Mouse (Mus musculus): ENCODE measurements at regions not wholly inside any gene's neighbourhood (a gene's known extent, or its start where the extent isn't known, plus 50 kb on each side); places are given as distances from the start of the nearest gene placed in this dataset.
A peak's percentile ranks its signal among the peaks of the same experiment; 100 is the strongest.
"Not testable (repeated sequence)": the region's sequence is repeated elsewhere in the genome, so short reads cannot be mapped to it uniquely, and the experiment has no call there.

DNA sequence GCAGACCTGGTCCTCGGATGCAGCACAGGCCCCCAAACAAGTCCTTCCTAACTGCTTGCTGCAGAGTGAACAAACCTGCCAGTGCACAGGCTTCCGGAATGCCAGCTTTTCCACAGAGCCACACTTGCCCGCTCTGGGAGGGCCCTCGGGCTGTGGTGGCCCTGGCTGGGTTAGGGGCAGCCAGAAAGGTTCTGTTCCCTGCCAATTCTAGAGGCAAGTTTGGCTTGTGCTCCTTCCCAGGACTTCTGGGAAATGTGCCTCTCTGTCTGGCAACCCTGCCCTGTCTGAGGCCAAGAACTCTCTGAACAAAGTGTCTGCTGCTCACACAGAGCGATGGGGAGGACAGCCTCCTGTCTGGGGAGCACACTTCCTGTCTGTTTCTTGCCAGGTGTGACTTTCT lies 66.4 kb downstream of the Xrcc2 start:
- DNase-seq: no peak

DNA sequence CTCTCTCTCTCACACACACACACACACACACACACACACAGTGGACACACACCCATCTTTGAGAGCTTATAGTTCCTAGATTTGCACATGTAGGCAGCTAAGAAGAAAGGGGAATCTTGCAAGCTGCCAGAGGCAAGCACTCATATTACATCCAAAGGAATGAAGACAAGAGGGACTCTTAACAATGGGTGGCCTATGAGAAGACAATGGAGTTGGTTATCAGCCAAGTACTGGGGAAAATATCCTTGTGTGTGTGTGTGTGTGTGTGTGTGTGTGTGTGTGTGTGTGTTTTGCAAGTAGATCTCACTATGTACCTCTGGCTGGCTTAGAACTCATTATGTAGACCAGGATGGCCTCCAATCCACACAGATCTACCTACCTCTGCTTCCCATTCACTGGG lies 67.5 kb downstream of the Xrcc2 start:
- no peak for DNase-seq

DNA sequence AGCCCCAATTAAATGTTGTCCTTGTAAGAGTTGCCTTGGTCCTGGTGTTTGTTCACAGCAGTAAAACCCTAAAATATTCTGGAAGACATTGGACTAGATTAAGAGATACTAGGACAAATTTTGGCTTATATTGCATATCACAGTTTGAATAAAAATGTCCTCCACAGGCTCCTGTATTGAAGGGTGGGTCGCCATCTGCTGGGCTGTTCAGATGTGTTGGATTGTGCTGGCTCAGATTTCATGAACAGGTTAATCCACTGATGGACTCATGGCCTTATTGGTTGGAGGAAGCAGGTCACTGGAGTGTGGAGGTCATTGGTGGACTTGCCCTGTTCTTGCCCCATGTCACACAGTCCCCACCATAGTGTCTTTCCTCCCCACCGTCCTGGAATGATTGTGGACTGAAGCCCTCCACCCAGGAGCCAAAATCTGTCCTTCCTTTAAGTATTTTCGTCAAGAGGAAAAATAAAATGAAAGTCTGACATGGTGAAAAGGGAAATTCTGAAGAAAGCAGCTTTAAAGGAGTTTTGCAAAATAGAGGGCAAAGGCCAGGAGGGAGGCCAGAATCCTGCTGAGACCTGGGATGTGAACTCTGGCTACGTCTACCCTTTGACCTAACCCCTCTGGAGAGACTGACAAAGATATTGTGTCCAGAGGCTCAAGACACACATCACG lies 72.6 kb downstream of the Xrcc2 start:
- no peak for DNase-seq

DNA sequence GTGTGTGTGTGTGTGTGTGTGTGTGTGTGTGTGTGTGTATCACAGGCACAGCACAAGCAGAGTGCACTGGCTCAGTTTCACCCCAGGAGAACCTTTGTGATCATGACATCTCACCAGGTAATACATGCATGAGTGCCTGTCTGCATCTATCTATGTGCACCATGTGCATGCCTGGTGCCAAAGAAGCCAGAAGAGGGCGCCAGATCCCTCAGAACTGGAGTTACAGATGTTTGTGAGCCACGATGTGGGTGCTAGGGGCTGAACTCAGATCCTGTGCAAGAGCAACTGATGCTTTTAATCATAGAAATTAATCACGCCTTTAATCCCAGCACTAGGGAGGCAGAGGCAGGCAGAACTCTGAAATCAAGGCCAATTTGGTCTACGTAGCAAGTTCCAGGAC lies 75.9 kb downstream of the Xrcc2 start:
- DNase-seq: no peak

DNA sequence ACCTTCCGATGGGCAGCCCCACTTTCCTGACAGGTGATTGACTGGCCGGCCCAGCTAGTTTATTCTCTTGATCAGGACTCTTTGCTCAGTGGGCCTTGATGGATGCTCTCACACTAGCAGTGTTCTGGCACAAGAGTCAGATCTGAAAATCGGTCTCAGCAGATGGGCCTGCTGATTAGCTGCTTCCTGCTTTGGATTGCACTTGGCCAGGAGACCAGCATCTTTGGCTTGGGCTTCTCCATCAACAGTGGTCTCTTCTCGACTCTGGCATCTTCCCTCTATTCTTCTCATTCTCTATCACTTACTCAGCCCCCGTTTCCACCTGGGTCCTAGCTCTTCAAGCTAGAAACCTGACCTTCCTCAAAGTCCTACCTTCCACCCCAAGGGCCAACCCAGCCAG lies 77.1 kb downstream of the Xrcc2 start:
- no peak for DNase-seq

DNA sequence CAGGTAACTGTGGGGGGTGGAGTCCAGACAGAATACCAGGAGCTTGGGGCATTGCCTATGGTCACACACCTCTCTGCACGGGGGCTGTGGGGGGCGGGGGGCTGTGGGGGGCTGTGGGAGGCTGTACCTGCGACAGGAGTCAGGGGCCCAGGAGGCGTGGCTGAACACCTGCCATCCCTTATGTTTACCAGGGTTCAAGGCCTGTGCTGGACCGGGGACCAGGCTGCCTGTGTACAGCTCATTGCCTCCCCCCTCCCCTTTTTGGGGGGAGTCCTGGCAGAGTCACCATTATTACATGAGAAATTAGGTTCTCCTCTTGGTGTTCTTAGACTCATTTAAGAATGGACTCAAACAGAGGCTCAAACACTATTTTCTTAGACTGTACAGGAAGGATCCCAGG lies 78.5 kb downstream of the Xrcc2 start:
- DNase-seq: no peak

DNA sequence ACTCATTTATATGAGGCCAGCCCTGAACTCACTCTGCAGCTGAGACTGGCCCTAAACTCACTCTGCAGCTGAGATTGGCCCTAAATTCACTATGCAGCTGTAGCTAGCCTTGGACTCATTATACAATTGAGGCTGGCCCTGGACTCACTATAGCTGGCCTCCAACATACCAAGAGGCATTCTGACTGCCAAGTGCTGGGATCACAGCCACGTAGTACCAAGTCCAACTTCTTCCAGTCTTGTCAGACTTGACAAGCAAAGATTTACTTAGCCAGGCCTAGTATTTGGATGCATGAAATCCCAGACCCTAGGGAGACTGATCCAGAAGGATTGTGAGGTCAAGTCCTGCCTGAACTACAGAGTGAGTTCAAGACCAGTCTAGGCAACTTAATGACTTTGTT lies 81.6 kb downstream of the Xrcc2 start:
- no peak for DNase-seq

DNA sequence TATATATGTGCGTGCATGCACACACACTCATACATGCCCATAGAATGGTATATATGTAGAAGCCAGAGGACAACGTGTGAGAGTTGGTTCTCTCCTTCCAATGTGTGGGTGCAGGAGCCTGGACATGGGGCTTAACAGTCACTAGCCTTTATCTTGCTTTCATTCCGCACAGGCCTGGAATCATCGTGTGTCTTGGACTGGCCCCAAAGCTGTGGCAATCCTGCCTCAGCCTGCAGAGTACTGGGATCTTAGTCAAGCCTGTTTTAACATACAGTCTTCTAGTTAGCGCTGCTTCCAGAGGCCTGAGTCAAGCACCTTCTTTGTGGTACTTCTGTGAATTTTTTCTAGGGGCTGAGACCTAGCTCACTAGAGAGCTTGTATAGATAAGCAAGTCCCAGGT lies 85.8 kb downstream of the Xrcc2 start:
- no peak for DNase-seq

DNA sequence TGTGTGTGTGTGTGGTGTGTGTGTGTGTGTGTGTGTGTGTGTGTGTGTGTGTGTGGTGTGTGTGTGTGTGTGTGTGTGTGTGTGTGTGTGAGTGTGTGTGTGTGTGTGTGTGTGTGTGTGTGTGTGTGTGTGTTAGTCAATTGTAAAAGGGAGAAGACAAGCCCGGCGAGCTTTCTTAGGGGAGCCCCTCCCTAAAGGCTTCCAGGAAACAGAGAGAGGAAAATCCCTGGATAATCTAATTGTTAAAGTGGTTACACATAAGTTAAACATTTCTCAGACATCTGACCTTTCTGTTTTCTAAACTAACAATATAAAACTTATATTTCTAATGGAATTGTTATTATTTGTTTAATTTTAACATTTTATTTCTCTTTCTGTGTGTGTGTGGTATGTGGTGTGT lies 86.3 kb downstream of the Xrcc2 start:
- DNase-seq: not testable (repeated sequence)

DNA sequence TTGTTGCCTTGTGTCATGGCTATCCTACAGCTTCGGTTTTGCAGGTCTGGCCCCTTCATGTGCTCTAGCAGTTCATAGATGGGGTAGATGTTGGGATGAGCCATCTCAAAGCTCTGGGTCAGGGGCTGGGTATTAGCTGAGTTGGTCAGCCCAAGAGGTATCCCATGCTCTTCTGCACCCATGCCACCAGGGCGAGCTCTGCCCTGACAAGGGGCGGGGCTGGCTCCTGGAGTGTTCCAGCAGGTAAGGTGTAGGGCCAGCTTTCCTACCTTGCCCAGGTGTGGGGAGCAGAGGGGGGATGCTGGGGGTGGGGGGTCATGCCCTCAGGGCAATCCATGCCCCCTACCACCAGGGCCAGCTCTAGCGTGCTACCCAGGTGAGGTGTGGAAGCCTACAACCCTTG lies 91.0 kb downstream of the Xrcc2 start:
- DNase-seq: no peak

DNA sequence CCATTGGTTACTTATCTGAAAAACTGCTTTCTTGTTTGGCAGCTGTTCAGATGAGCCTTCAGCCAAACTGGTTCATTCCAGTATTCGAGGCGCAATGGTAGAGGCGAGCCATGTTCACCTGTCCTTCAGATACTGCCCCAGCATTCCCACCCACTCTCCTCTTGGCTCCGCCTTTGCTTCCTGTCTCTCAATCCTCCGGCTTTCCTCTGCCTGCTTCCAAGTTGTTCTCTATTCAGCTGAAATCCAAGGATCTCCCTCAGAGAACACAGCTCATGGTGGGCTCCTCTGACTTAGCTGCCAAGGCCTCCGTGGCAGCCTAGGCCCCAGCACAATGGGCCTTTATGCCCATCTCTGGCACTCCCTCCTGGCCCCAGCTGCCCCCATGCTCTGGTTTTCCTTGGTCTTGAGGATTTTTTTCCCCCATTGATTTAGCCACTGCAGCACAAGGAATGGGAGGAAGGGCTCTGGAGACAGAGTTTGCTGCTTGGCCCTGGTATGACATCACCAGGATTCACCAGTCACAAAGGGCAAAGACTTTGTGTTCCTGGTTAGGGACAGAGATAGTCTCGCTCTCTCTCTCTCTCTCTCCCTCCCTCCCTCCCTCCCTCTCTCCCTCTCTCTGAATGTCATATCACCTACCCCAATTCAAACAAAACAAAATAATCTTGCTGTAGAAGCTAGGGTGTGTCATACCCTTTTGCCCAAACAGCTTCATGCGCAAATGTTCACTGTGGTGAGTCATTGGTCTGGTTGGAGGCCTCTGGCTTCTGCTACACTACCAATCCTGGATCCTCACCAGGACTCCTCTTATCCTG lies 91.6 kb downstream of the Xrcc2 start:
- no peak for DNase-seq

DNA sequence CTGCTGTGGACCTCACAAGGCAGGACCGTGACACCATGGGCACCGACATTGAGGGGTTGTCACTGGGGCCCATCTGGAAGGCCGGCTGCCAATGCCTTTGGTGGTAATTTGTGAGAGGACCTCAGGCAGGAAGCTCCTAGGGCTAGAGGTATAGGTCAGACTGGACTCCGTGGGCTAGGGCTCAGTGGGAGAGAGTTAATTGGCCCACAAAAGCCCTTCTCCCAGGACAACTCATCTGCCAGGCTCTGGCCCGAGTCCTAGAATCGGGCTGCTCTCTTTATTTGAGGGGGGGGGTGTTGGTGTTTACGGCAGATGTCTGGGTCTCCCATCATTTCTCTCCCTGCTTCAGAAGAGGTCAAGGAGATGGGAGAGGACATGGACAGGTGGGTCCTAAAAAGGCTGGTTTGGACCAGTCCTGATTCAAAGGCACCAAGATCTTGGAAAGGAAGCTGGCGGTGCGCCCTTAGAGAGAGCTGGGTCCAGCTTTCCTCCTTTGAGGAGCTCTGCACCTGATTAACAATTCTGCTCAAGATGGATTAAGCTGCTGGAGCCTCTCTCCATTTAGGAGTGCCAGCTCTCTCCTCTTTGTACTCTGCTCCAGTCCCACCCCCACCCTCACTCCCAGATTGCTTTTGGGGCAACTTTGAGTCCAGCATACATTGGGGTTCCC lies 93.5 kb downstream of the Xrcc2 start:
- no peak for DNase-seq

DNA sequence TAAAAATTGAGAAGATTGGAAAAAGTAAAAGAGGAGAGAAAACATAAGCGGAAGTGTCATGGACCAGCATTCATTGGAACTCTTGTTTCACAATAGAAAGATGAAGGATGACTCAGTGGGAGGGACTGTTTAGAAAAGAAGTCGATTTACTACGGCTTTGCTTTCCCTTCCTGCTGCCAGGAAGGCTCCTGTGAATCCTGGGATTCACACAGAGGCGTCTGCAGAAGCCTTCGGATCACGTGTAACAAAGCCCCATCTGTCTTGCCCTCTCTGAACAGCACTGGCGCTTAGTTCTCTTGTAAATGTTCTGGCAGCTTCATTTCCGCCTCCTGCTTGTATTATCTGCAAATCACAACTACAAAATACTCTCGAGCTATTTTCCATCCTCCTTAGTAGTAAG lies 94.0 kb downstream of the Cct8l1 start:
- peak; percentile 41 for DNase-seq

DNA sequence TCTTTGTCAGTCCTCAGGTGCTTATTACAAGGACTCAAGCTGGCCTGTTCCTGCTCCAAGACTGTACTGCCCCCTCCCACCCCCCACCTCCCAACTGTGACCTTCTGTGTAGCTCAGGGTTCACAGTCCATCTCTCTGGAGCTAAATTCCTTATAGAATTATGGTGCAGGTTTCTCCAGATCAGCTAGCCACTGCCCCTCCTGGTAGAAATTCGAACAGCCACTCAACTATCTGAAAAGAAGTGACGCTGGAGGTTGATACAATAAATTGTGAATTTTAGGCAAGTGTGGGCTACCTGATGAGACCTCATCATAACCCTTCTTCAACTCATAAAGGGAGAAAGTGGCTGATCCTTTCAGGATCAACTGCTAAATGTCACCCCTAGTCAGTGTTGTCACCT lies 86.3 kb downstream of the Cct8l1 start:
- DNase-seq: no peak

DNA sequence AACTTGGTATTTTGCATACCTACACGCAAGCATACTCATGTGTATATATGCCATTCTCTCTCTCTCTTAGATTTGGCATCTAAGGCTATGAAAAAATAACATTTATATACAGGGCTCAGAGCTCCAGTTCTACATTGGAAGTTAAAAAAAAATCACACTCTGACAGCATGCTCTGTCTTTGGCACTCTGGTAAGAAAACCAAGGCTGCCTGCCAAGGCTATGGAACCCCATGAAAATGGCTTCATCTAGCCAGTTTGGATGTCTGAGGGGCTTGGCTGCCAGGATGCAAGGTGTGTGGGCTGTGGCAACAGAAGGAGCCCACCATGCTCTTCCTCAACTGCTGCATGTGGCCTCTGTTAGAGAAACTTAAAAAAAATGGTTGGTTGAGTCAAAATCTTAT lies 83.5 kb downstream of the Cct8l1 start:
- no peak for DNase-seq

DNA sequence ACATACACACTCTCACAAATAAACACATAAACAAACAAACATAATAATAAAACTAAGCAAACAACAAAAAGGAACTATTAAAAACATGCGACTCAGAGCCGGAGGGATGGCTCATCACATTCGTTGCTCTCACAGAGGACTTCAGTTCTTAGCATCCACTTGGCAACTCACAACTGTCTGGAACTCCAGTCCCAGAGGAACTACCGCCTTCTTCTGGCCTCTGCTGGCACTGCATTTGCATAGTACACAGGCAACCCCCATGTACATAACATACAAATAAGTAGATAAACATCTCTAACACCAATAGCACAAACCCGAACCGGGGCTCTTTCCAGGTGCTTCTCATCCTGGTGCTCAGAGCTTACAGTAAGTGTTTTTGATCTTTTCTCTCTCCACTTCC lies 81.9 kb downstream of the Cct8l1 start:
- no peak for DNase-seq

DNA sequence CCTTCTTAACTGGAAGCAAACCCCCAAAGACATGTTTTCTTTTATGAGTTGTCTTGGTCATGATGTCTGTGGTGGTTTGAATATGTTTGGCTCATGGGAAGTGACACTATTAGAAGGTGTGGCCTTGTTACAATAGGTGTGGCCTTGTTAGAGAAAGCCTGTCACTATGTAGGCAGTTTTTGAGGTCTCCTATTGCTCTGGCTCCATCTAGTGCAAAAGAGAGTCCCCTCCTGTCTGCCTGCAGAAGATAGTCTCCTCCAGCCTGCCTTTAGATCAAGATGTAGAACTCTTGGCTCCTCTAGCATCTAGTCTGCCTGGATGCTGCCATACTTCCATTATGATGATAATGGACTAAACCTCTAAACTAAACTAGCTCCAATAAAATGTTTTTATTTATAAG lies 75.8 kb downstream of the Cct8l1 start:
- no peak for DNase-seq

Measured in cerebellum, adult 11 months (tissue).